Mouse (Mus musculus) WW6 (cell line): ENCODE data around the gene Eloa.
"Not testable (repeated sequence)": the region's sequence is repeated elsewhere in the genome, so short reads cannot be mapped to it uniquely, and the experiment has no call there.

Experiments
- DNase-seq: peaks from one replicate; pipeline ENCODE4 v3.0.0-alpha.2; 2013; ENCODE audit warnings: low read depth, low spot score

Eloa gene

DNA sequence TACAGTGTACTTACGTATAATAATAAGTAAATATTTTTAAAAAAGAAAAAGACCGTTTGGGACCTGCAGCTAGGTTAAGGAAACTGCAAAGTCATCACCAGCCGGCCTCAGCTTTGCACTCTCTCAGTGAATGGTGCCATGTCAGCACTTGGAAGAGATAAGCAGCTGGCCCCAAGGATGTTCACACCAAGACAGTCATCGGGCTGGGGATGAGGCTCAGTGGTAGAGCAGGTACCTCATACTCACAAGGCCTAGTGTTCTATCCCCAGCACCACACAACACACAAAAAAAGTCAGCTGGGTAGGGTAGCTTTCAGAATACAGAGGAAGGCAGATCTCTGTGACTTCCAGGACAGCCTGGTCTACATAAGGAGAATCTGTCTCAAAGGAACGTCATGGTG is 36.4 kb downstream of the Eloa start:
- DNase-seq = no peak

DNA sequence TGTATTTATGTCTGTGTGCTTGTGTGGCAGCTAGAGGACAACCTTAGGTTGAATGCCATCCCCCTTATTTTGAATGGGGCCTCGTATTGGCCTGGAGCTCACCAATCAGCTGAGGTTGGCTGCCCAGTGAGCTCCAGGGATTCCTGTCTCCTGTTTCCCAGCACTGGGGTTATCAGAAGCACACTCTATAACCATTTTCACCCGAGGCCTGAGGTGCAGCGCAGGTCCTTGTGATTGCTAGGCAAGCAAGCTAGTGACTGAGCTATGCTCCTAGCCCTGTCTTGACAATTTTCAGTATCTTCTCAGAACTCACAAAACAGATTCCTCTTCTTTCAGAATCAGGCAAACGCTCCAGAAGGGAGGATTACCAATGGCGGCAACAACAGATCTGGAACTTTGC is 37.0 kb downstream of the Eloa start:
- DNase-seq = no peak

DNA sequence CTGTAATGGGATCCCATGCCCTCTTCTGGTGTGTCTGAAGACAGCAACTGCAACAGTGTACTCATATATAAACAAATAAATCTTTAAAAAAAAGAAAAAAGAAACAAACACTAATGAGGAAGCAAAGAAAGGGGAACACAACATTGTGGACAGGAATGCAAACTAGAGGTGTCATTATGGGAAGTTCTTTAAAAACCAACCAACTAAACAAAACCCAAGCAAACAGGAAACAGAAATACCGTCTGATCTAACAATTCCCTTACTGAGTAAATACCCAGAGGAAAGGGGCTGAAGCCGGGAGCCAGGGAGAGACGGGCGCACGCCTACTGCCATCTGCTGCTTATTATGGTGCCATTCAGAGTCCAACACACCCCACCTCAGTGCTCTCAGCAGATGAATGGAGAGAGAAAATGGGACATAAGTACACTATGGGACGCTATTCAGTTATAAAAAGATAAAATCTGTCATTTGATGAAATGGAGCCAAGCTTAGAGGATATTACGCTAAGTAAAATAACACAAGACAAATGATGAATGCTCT is 40.0 kb downstream of the Eloa start:
- DNase-seq = no peak

DNA sequence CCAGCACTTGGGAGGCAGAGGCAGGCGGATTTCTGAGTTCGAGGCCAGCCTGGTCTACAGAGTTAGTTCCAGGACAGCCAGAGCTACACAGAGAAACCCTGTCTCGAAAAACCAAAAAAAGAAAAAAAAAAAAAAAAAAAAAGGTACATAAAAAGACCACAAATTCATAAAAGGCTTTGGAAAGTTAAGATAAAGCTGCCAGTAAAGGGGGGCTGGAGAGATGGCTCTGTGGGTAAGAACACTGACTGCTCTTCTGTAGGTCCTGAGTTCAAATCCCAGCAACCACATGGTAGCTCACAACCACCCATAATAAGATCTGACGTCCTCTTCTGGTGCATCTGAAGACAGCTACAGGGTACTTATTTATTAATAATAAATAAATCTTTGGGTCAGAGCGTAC is 41.3 kb downstream of the Eloa start:
- DNase-seq = not testable (repeated sequence)

DNA sequence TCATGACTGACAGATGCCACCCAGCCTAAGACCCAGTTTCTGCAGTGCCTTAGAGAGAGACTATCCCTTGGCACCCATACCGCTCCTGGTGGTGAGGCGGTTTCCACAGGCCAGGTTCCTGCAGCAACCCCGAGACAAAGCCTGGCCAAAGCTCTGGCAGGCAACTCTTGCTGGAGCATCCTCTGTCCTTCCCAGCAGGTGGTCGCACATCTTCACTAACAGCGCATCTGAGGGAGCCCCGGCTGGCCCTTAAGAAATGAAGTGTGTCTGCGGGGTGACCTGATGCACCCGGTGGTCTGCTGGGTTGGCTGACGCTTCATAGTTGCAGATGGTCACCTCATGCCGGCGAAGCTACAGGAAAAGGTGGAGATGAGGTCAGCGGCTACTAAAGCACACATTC is 45.4 kb downstream of the Eloa start:
- DNase-seq = no peak

DNA sequence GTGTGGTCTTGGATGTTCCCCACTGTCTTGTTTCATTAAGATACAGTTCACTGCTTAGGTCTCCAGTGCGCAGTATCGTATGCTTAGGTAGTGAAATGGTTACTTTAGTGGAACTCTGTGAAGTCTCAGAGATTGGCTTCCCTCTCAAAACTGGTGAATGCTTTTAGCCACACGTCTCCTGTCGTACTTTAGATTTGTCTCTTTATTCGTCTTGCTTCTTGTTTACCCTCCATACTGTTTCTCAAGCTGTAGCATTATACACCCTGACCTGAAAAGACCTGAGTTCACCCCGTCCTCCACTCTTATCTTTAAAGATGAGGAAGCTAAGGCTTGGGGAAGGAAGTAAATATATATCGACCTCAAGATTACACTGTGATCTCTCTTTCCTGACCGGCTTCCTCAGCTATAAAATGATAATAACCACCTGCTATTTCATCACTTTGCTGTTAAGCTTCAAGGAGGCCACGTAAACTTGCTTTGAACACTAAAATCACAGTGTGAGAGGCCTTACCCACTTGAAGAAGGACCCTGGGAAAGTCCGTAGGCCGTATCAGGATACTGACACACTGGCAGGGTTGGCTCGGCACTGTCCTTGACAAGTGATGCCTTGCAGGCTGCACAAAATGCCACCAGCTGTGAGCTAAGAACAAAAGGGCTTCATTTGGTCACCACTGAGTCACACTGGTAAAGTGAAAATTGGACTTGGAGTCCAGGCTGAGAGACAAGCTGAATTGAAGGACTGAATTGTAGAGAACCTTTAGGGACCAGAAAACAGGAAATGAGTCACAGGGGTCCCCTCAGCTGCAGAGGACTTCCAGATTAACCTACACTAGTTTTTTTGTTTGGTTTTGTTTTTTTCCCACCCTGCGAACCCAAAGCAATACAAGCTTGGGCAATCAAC is 48.4 kb downstream of the Eloa start:
- DNase-seq = no peak

DNA sequence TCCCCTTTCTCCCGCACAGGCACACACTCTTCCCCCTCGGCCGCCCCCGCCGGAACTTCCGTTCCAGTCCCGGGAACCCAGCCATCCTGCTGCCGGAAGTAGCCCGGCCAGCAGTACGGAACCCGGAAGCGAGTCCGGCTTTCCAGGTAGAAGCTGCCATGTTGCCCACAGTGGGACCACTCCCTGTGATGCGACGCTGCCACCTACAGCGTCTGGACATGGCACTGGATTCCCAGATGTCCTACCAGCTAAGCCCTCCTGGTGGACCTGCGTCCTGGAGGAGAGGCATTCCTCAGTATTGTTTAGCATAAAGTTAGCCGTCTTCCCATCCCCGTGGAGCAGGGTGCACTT is 49.0 kb downstream of the Eloa start, which contains the start of gene Lypla2:
TSS of gene Lypla2 (minus strand) at position 71 of the 351 bp plus-strand sequence.
- no peak for DNase-seq

DNA sequence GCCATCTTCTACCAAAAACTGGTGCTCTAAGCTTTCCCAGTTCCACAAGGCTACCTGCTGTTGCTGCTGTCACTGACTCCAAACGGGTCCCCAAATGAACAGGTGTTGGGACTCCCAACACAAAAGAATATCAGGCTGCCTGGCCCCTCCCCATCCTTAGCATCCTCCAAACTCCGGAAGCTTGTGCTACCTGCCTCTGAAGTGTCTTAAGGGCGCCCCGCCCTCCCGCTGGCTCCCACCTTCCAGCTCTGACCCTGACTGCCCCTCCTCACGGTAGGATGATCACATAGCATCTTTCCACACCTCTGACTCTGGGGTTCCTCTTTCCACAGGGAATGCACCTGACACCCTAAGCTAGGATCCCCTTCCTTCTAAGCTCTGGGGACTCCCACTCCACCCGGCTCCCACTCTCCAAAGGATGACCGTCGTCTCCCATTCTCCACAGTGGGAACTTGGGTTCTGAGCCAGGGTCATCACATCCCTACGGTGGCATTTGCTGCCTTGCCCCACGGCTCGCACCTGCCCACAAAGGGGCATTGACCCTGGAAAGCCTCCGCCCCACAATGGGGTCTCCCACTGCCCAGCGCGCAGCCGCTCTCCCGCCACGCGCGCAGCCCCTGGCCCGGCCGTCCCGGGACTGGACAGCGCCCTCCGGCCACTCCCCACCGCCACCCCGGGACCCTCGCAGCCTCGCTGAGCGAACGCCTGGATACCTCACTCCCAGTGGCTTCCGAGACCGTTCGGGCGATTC is 49.6 kb downstream of the Eloa start:
- no peak for DNase-seq

DNA sequence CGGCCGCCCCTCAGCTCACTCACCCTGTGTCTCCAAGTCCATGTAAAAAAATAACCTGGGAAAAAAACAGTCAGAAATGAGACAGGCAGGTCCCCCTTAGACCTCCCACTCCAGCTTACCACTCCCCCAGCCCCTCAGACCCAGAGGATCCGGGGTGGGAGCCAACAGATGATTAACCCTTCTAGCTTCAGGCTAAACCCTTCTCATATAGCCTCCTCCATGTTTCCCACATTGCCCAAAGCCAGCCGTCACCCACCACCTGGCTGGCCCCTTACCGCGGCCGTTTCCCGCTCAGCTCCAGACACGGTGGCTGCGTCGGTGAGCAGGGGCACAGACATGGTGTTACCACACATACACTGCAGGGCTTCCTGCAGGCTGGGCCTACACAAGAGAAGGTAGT is 51.0 kb downstream of the Eloa start:
- DNase-seq = no peak

DNA sequence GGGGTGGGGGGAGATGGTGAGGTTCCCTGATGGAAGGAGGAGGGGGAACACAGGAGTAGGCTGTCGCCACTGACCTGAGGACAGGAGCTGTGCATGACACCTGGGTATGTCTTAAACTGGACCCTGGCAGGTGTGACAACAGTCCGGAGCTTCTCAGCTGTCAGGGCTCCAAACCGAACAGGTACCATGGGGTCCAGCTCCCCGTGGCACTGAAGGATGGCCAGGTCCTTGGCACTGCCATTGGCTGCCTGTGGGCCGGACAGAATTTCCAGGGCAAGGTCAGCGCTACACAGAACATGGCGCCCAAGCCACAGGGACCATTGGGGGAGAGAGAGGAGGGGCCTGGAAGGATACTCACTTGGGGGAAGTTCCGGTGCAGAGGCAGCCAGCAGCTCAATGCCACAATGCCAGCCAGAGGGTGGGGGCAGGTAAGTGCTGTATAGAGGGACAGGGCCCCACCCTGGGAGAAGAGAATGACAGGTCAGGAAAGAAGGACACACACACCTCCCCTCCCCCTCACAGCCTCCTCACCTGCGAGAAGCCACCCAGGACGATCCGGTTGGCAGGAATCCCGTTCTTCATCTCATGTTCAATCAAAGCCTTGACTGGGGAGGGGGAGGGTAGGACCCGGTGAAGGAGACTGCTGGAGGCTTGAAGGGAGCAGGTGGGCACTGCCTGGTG is 52.4 kb downstream of the Eloa start:
- no peak for DNase-seq

DNA sequence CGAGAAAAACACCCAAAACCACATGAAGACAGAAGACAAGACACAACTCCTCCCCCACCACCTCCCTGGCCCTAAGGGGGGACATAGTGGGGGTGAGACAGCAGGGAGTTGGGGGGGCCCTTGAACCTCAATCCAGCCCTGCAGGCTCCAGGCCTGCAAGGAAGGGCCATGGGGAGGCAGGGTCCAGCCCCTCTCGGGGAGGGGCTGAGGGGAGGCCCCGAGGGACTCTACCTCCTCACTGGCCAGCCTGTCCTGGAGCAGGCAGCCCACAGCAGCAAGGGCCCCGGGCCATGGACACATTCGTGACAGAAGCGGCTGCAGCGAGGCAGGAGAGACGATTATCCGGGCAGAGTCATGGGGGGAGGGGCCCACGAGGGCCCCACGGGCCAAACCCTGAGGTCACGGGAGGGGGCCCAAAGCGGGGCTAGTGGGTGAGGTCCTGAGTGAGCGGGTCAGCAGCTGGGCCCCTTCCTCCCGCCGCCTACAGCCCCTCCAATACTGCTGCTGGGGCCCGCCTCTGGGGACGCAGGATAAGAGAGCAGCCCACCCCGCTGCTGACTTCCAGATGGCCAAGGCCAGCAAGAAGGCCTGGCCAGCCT is 53.2 kb downstream of the Eloa start:
- DNase-seq = no peak

DNA sequence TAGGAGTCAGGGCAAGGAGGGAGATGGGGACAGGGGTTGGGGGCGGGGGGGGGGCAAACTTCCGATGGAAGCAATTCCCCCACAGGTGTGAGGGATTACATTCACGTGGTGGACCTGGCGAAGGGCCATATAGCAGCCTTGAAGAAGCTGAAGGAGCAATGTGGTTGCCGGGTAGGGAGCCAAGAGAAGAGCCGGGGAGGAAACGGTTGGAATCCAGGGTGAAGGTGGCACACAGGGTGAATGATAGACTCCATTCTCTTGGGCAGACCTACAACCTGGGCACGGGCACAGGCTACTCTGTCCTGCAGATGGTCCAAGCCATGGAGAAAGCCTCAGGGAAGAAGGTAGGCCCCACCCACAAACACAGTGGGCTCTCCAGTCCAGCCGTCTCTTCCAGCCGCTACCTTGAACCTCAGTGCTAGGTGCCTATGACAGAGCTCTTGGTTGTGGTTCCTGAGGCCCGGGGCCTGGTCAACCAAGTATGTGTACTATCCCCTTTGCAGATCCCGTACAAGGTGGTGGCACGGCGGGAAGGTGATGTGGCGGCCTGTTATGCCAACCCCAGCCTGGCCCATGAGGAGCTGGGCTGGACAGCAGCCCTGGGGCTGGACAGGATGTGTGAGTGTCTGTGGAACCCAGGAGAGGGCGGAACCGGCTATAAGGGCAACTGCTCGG is 54.3 kb downstream of the Eloa start:
- DNase-seq = no peak

DNA sequence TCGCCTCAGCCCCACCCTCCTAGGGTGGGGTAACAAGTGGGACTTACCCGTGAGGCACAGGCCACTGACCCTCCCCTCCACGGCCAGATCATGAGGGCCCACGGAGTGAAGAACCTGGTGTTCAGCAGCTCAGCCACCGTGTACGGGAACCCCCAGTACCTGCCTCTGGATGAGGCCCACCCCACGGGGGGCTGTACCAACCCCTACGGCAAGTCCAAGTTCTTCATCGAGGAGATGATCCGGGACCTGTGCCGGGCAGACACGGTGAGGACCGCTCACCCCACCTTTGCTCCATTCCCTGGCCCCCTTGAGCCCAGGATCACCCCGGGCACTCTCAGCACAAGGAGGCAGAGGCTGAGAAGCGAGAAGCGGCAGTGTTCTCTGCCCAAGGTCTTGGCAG is 55.3 kb downstream of the Eloa start:
- no peak for DNase-seq

DNA sequence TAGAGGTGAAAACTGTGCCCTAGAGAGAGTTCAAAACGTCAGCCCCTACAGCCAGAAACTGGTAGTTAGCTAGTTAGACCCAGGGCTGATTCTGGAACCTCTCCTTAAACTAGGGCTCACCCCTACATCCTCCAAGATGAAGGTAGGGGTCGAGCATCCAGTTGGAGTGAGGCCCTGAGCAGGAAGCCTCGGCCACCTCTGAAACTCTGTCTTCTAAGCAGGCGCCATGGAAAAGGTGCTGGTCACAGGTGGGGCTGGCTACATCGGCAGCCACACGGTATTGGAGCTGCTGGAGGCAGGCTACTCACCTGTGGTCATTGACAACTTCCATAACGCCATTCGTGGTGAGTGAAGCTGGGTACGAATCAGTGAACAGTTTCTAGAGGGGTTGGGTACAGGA is 56.5 kb downstream of the Eloa start:
- no peak for DNase-seq

DNA sequence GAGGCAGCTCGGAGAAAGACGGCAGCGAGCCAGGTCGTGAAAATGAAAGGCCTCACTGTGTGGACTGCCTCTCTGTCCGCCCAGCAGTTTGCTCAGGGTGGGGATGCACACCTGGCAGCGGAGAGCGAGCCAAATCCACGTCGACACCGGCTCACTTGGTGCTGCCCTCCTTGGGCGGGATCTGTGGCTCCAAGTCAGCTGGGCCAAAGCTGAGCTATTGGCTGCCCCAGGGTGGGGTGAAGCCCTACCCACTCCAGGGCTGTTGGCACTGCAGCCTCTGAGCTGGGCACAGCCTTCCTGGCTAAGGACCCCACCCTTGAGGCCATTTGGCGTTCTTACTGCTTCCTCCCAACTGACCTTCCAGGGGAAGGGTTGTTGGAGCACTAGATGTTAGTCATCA is 57.1 kb downstream of the Eloa start:
- DNase-seq = no peak

DNA sequence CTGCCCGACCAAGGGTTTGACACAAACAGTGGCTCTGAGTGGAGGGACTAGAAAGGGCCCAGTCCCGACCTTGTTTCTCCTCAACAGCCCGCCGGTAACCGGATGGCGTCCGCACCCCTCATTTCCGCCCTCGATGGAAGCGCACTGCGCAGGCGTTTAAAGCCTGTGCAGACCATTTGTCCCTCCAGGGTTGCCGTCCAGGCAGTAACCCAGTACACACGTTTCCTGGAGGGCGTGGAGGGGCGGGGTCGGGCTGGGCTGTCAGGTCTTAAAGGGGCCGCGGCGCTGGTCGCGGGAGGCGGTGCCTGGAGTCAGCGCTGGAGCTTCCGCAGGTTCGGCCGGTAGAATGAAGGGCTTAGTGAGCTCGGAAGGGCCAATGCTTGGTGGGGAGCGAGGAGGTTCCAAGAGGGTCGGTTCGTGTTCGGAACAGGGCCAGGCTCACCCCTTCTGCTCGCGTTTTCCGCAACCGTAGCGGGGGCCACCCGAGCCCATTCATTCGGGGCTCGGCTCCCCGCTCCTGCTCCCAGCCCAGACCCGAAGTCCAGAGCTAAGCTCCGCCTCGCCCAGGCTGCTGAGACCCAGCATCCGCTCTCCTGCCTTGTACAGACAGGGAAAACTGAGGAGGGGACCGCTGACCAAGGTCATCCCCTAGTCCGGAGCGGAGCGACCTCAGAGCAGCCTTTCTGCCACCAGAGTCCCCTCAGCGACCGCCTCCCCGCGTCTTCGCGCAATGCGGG is 57.9 kb downstream of the Eloa start, which contains the start of gene Gale:
TSS of gene Gale (plus strand) at position 271 of the 737 bp plus-strand sequence.
- DNase-seq = peak; percentile 96

DNA sequence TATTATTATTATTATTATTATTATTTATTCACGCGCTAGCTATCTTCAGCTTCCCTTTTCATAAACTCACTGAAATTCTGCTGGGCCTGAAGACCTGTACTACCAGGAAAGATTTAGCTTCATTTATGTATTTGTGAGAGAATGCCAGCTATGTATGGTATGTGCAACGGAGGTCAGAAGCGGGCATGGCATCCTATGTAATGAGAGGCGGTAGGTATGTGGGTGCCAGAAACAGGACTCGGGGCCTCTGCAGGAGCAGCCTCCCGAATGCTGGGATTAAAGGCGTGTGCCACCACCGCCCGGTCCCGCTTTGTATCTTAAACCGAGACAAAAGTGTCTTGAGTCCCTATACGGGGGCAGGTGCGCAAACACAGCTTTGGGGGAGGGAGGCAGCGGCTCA is 58.6 kb downstream of the Eloa start:
- no peak for DNase-seq

DNA sequence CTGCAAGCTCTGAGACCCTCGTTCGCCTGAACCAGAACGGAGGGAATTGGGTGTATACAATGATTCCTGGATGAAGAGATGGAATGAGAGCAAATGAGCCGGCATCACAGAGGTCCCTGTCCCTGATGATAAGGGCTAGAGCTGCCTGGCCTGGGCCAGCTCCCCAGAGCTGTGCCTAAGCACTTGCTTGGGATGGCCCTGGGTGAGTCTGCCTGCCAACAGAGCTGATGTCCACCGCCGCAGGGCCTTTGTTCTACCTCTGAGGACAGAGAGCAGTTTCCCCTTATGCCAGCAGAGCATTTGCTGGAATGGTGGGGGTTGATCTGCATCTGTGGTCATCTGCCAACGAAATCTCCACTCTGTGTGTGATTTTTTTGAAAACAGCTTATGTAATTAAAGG is 59.4 kb downstream of the Eloa start:
- DNase-seq = no peak

DNA sequence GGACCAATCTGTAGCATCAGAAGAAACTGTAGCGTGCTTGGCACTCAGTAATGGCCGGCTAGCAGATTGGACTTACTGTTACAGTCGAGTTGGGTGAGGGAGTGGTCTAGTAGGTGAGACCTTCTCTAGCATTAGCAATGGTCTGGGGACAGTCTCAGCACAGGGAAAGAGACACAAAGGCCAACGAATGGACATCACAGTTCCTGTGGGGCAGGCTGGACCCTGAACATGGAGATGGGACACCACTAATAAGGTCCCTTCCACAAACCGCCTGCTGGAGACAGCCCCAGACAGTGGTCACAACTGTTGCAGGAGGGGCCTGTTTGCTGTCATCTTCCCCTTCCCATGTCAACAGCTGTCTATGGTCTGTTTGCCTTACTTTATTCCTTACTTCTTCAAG is 59.9 kb downstream of the Eloa start:
- DNase-seq = no peak

DNA sequence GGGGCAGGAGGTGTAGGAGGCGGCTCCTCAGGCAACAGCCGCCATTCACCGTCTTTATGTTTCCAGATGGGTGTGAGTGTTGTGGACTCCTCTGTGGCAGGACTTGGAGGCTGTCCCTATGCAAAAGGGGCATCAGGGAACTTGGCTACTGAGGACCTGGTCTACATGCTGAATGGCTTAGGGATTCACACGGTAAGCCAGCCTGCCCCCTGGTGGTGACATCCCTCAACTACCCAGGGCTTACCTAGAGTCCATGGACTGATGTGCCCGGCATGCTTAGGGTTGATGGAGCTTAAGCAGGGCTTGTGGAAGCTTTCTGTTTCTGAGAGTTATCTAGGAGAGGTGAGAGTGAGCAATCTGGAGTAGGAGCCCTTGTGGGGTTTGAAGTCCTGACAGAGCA is 60.8 kb downstream of the Eloa start:
- no peak for DNase-seq
